Comparison of ENCODE assay signal across 8 mouse cellular contexts in the genomic region with DNA sequence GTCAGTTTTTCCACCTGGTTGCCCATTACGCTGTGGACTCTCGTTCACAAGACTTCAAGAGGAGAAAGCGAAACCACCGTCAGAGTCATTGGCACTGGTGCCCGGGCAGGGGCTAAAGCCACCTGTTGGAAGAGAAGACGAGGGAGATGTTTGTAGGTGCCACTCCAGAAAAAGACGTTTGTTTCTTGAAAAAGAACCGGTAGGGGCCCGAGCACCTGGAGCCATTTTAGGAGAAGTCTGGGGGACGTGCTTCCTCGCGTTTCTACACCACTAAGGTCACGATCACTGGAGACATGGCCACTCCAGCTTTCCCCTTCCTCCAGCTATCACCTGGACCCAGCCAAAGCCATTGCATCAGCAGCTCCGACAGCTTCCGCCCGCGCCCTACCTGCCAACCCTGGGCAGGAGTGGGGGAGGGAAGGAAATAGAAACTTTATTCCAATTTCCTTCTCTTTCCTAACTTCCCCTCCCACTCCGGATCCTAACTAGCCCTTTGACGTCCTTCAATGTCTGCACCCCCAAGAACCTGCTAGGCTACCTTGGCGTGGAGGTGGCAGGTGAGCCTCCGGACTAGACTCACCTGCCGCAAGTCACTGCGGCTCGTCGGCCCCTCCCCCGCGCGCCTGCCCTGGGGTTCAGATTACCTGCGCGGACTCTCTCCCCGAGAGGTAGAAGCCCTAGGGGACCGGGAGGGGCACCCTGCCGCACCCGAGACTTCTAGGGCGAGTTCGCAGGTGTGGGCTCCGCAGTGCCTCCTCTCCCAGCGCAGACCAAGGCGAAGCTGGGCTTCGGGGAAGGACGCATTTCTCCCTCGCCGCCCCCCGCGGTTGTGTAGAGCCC. TPM values are rescaled to one million over a fixed set of nuclear protein-coding genes. Genes with fewer than 3 reads are reported as not detected.
DNase-seq lines count a peak whose midpoint lies in the region; ATAC-seq lines count a peak whose summit lies in the region.

No protein-coding gene starts in this region.

- ATAC-seq in embryonic facial prominence, embryonic 15.5 days (ENCODE audit: insufficient number of reproducible peaks, low FRiP score, low TSS enrichment, low read depth) = peak; percentile 74

- no peaks in the 10 kb centered on the region for H3K9me3 ChIP-seq in embryonic facial prominence, embryonic 15.5 days (replicated peaks)

- no peaks in the 10 kb centered on the region for H3K27me3 ChIP-seq in embryonic facial prominence, embryonic 15.5 days

- H3K4me2 ChIP-seq in embryonic facial prominence, embryonic 15.5 days (replicated peaks) = peak overlapping the region; percentile 98

- peak overlapping the region; percentile 95 for H3K27ac ChIP-seq in embryonic facial prominence, embryonic 15.5 days (replicated peaks)

- intact Hi-C loops in heart, postnatal 25 days (cut with DNase I) = loop anchor here (2.0 to 5.0 kb wide), 6 partner anchors 62 to 727 kb away; no protein-coding TSS in a partner anchor

- H3K36me3 ChIP-seq in embryonic facial prominence, embryonic 15.5 days = no peaks in the 10 kb centered on the region

- H3K4me3 ChIP-seq in embryonic facial prominence, embryonic 15.5 days (replicated peaks) = peak overlapping the region; percentile 75

- peak overlapping the region; percentile 61 for H3K9ac ChIP-seq in embryonic facial prominence, embryonic 15.5 days

- H3K4me1 ChIP-seq in embryonic facial prominence, embryonic 15.5 days = 0 out of 2 replicates have a peak, but pooled peaks cover 7% of the 10 kb centered on the region

- WGBS in embryonic facial prominence, embryonic 15.5 days = under 1% methylated on average over 45 of the region's 45 CpGs

- peak; percentile 55 for DNase-seq in CD4-positive helper T cell, adult 2 months (ENCODE audit: low read depth, low spot score)
- peak; percentile 36 to 37 for DNase-seq in adrenal gland, adult 18-20 months (ENCODE audit: low spot score in 2 of 2)
- DNase-seq in heart, postnatal 25 days (ENCODE audit: low spot score) = peak; percentile 9
- DNase-seq in kidney, postnatal 36 days = peak; percentile 73 to 81
- DNase-seq in lung, postnatal 36 days = peak; percentile 81
- DNase-seq in ovary, postnatal 36 days (ENCODE audit: low spot score) = peak; percentile 37
- peak; percentile 22 to 64 for DNase-seq in urinary bladder, postnatal 4 days (ENCODE audit: low spot score in 2 of 2)

RNA-seq across cellular contexts. Expression of a gene that starts 29.5 kb away (rescaled TPM):
- 10 to 100 TPM in 1 of 2 experiments, 1 to 10 TPM in 1; 10.0 to 13.8 TPM for total RNA-seq in adrenal gland, adult 18-20 months (2021)
- polyA plus RNA-seq in embryonic facial prominence, embryonic 15.5 days (2015; fragmentation: Nextera tagmentation; extraction: Ambion mirVana) = 8.5 and 10.1 TPM in 2 replicates
- 10 to 100 TPM in 1 of 2 experiments, 1 to 10 TPM in 1; 8.6 to 10.5 TPM for total RNA-seq in heart, postnatal 25 days (2021)

Comparison
In these comparisons a context has a peak if more than half of its experiments do, and no peak if none do; other contexts are left out.
1. Peak in every context shown above with its lines: DNase-seq, ATAC-seq, H3K4me3 ChIP-seq and H3K27ac ChIP-seq.
2. DNase-seq: peak in every context shown above with its lines; median percentile 81 in lung, postnatal 36 days; 77 in kidney, postnatal 36 days; 55 in CD4-positive helper T cell, adult 2 months; 43 in urinary bladder, postnatal 4 days; 37 in ovary, postnatal 36 days; 36 in adrenal gland, adult 18-20 months; 9 in heart, postnatal 25 days.